Mouse (Mus musculus) kidney, embryonic 15.5 days (tissue): ENCODE results near the gene Ivns1abp. TPM values are rescaled to one million over a fixed set of nuclear protein-coding genes. Genes with fewer than 3 reads are reported as not detected.
"Not testable (repeated sequence)": the region's sequence is repeated elsewhere in the genome, so short reads cannot be mapped to it uniquely, and the experiment has no call there.

Source experiments
- ATAC-seq: fragments of 200-750 bp; cut with Nextera tagmentation; replicated peaks from 2 replicates; pipeline ENCODE4 v1.8.0; 2017; ENCODE audit warnings: moderate TSS enrichment; ENCODE audit not compliant: low FRiP score
- H3K27ac ChIP-seq: fragments of 300-500 bp; sonication (generic); 2 replicates; pipeline ENCODE4 v1.5.1; 2015; ENCODE audit warnings: mild to moderate bottlenecking, inconsistent platforms
- H3K27me3 ChIP-seq: fragments of 300-500 bp; sonication (generic); 2 replicates; pipeline ENCODE4 v1.6.1; 2015; ENCODE audit warnings: inconsistent platforms
- H3K36me3 ChIP-seq: fragments of 300-500 bp; sonication (generic); 2 replicates; pipeline ENCODE4 v1.6.1; 2015; ENCODE audit warnings: inconsistent platforms
- H3K4me1 ChIP-seq: fragments of 300-500 bp; sonication (generic); 2 replicates; pipeline ENCODE4 v1.6.1; 2015; ENCODE audit warnings: inconsistent platforms
- H3K4me2 ChIP-seq: fragments of 300-500 bp; sonication (generic); 2 replicates; pipeline ENCODE4 v1.6.1; 2015; ENCODE audit warnings: moderate library complexity, mild to moderate bottlenecking, inconsistent platforms
- H3K4me3 ChIP-seq: fragments of 300-500 bp; sonication (generic); replicated peaks from 2 replicates; pipeline ENCODE4 v1.5.1; 2015; ENCODE audit warnings: mild to moderate bottlenecking, inconsistent platforms
- H3K9ac ChIP-seq: fragments of 300-500 bp; sonication (generic); 2 replicates; pipeline ENCODE4 v1.6.1; 2015; ENCODE audit warnings: mild to moderate bottlenecking, inconsistent platforms
- H3K9me3 ChIP-seq: fragments of 300-500 bp; sonication (generic); replicated peaks from 2 replicates; pipeline ENCODE4 v1.6.1; 2016; ENCODE audit warnings: inconsistent platforms
- WGBS: fragments of 180-500 bp; shearing (Covaris S2); methylation state at CpG from one replicate; pipeline ENCODE4 v1.1.7; 2015; ENCODE audit warnings: mixed read lengths; 5-methylcytosine and 5-hydroxymethylcytosine counted together
- polyA plus RNA-seq: library from polyadenylated mRNA; unstranded; fragments of >200 nt; fragmentation: Nextera tagmentation; extraction: Ambion mirVana; gene quantifications from 2 replicates; pipeline ENCODE4 v1.2.1, GENCODE M21; 2015

Ivns1abp gene
- polyA plus RNA-seq, 1 experiment from 2014 or later, result 421 TPM

DNA sequence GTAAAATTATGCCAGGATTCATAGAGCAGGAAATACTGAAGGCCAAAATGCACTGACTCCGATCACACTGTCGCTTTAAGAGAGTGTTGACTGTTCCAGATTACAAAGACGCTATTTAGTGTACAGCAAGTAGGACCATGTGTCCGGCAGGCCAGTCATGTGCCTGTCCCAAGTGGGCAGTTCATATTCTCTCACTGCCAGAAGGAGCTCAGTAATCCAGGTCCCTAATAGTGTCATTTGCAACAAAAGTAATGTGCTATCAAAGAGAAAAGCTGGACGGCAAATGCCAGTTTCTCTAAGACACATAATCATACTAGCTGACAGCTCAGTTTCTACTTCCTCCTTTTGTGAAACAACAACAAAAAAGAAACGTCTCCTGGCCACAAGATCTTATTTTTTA lies 1.3 kb upstream of the Ivns1abp start:
- Histone ChIP-seq H3K36me3 (no peaks in the 10 kb centered on the region), H3K9ac (peak overlapping the region; percentile 88; the same call in 1 of the 2 replicates), H3K4me1 (peaks cover 49% of the 10 kb centered on the region), H3K4me2 (peak overlapping the region; percentile 75), H3K27ac (peak overlapping the region; percentile 95), H3K4me3 (peak overlapping the region; percentile 92), H3K9me3 (no peaks in the 10 kb centered on the region), H3K27me3 (no peaks in the 10 kb centered on the region)
- no peak for ATAC-seq
- 33% methylated on average over 6 of the region's 6 CpGs for WGBS

DNA sequence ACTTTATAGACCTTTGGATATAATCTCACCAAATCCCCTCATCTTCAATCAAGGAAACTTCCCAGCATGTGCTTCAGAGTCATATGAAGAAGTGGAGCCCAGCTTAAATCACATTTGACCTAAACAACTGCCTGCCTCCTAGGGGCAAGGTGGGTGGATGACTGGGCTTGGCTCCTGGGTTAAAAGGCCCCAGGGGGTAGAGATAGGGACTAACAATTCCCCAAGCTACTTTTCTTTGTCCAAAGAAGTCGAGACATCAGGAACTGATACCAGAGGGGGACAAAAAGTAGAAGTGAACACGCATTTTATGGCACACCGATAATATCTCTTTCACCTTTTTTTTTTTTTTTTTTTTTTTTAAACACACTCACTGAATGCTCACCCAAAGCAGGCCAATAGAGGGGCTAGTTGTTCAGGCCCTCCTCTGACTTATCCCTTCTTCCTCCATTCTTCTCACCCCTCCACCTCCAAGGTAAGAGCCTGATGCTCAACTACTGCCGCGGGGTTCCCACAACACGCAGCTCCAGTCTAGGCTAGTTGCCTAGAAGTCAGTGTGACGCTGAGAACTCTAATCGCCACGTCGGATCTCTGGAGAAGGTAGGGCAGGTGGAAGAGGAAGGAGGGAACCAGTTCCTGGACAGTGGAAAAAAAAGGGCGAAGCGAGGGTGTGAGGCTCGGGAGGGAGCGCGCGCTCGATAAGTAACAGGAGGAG lies 550 bp upstream of the Ivns1abp start:
- peak overlapping the region; percentile 92 for H3K4me3 ChIP-seq
- H3K36me3 ChIP-seq, result no peaks in the 10 kb centered on the region
- H3K4me2 ChIP-seq, result peak overlapping the region; percentile 75
- ATAC-seq, result no peak
- under 1% methylated on average over 17 of the region's 17 CpGs for WGBS
- no peaks in the 10 kb centered on the region for H3K9me3 ChIP-seq
- H3K9ac ChIP-seq, result peak overlapping the region; percentile 88
- no peaks in the 10 kb centered on the region for H3K27me3 ChIP-seq
- peak overlapping the region; percentile 95 for H3K27ac ChIP-seq
- H3K4me1 ChIP-seq, result peaks cover 48% of the 10 kb centered on the region

GRCm38 (mm10) chr1:151345109-151345862 lies 1.0 kb downstream of the Ivns1abp start:
- Histone ChIP-seq H3K36me3 (peaks cover 9% of the 10 kb centered on the region), H3K27ac (peak overlapping the region; percentile 95), H3K9me3 (no peaks in the 10 kb centered on the region), H3K4me3 (peak overlapping the region; percentile 92), H3K27me3 (no peaks in the 10 kb centered on the region), H3K9ac (peak overlapping the region; percentile 88), H3K4me2 (peak overlapping the region; percentile 75), H3K4me1 (peaks cover 35% of the 10 kb centered on the region)
- ATAC-seq, result peak; percentile 80
- WGBS, result under 1% methylated on average over 55 of the region's 55 CpGs

DNA sequence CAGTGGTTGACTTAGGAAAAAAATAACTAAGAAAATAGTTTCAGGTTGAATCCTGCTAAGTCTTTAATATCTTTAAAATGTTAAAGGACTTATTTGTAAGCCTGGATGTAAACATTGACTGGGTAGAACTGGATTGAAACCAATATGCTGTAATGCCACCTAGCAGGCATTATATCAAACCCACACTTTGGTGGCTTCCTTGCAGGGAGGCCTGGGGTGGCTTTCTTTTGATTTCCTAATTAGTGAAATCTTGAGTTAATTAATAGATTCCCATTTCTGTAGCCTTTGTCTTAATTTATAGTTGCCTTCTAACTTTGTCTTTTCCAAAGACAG lies 1.6 kb downstream of the Ivns1abp start:
- H3K4me1 ChIP-seq, result peaks cover 35% of the 10 kb centered on the region
- H3K4me2 ChIP-seq, result peak overlapping the region; percentile 75
- peak overlapping the region; percentile 95 for H3K27ac ChIP-seq
- peak overlapping the region; percentile 92 for H3K4me3 ChIP-seq
- H3K9ac ChIP-seq, result peak overlapping the region; percentile 88
- no peaks in the 10 kb centered on the region for H3K9me3 ChIP-seq
- H3K36me3 ChIP-seq, result peaks cover 14% of the 10 kb centered on the region
- ATAC-seq, result no peak
- no peaks in the 10 kb centered on the region for H3K27me3 ChIP-seq

DNA sequence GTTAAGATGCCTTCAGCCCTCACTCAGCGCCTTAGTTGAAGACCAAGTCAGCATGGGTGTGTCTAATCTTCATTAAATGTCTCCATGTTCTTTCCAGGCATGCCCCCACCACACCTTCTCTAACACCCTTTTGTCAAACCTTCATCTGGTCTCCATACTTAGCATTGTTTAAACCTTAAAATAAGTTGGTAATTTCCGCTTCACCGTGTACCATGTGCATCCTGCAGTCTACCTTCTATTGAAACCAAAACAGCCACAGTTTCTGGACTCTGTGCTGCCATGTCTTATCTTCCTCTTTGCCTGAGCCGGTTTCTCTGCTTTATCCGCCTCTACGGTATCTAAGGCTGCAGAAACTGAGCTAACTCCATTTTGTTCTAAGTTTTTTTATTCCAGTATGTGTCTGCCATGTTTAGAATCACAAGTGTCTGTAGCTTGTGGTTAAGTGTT lies 2.4 kb downstream of the Ivns1abp start:
- peak overlapping the region; percentile 88 for H3K9ac ChIP-seq
- H3K27me3 ChIP-seq, result no peaks in the 10 kb centered on the region
- H3K4me2 ChIP-seq, result peak overlapping the region; percentile 75
- H3K4me1 ChIP-seq, result peaks cover 32% of the 10 kb centered on the region
- peak overlapping the region; percentile 92 for H3K4me3 ChIP-seq
- H3K27ac ChIP-seq, result peak overlapping the region; percentile 70
- no peak for ATAC-seq
- peaks cover 22% of the 10 kb centered on the region for H3K36me3 ChIP-seq
- no peaks in the 10 kb centered on the region for H3K9me3 ChIP-seq
- 49% methylated on average over 6 of the region's 6 CpGs for WGBS

DNA sequence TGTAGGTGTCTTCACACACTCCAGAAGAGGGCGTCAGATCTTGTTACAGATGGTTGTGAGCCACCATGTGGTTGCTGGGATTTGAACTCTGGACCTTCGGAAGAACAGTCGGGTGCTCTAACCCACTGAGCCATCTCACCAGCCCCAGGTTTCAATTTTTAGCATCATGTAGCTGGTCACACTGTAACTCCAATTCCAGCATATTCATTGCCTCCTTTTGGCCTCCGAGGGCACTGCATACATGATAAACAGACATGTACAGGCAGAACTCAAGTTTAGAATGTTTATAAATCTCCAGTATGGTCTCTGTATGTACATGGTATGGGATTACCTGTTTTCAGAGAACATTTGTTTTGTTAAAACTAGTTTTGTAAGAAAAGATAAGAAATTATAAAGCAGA lies 4.0 kb downstream of the Ivns1abp start:
- ATAC-seq, H3K9ac ChIP-seq, H3K9me3 ChIP-seq, H3K27me3 ChIP-seq: not testable (repeated sequence)
- 63% methylated on average over 4 of the region's 4 CpGs for WGBS
- Histone ChIP-seq H3K4me3 (peak overlapping the region; percentile 11; the same call in 1 of the 2 replicates), H3K4me1 (peaks cover 22% of the 10 kb centered on the region), H3K4me2 (peak overlapping the region; percentile 40), H3K27ac (peak overlapping the region; percentile 41; the same call in 1 of the 2 replicates), H3K36me3 (peaks cover 38% of the 10 kb centered on the region)

DNA sequence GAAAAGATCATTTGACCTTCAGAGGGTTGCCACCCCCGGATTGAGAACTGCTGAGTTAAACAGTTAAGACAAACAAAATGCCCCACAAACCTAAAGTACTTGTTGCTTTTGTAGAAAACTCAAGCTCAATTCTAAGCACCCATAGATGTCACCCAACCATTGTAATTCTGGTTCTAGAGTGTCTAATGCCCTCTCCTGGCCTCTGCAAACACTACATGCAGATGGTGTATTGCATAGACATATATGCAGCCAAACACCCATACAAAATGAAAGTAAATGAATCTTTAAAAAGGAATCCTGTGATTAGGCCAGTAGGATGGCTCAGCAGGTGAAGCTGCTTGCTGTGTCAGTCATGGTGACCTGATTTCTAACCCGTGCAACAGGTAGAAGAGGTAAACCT lies 8.6 kb downstream of the Ivns1abp start:
- no peak overlapping the region for H3K4me3 ChIP-seq
- peaks cover 8% of the 10 kb centered on the region; the same call in 1 of the 2 replicates for H3K4me1 ChIP-seq
- H3K9me3 ChIP-seq, result no peaks in the 10 kb centered on the region
- no peak for ATAC-seq
- no peaks in the 10 kb centered on the region for H3K27me3 ChIP-seq
- H3K36me3 ChIP-seq, result peaks cover 81% of the 10 kb centered on the region
- WGBS, result 92% methylated on average over 2 of the region's 2 CpGs
- H3K4me2 ChIP-seq, result no peak overlapping the region
- H3K9ac ChIP-seq, result no peak overlapping the region
- no peak overlapping the region for H3K27ac ChIP-seq

DNA sequence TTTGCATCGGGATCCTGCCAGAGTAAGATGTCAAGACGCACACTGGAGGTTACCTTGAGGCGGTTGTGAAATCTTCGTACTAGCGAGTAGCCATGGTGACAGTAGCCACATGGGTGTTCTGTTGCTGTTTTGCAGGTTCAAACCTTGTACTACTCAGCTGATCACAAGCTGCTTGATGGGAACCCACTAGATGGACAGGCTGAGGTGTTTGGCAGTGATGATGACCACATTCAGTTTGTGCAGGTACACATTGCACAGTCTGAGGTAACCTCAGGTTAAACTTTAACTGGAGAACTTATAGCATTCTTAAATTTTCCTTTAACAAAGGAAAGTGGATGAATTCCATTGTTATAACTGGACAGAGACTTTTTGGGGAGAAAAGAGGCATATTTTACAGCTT lies 11.7 kb downstream of the Ivns1abp start:
- no peak for ATAC-seq
- WGBS, result 93% methylated on average over 5 of the region's 5 CpGs
- H3K4me2 ChIP-seq, result no peak overlapping the region
- H3K9me3 ChIP-seq, result no peaks in the 10 kb centered on the region
- no peak overlapping the region for H3K4me3 ChIP-seq
- peaks cover 97% of the 10 kb centered on the region for H3K36me3 ChIP-seq
- H3K27me3 ChIP-seq, result no peaks in the 10 kb centered on the region
- H3K27ac ChIP-seq, result no peak overlapping the region
- H3K9ac ChIP-seq, result no peak overlapping the region
- H3K4me1 ChIP-seq, result no peaks in the 10 kb centered on the region

GRCm38 (mm10) chr1:151359374-151359773 lies 15.1 kb downstream of the Ivns1abp start:
- H3K9me3 ChIP-seq, result no peaks in the 10 kb centered on the region
- 92% methylated on average over 3 of the region's 3 CpGs for WGBS
- H3K27me3 ChIP-seq, result no peaks in the 10 kb centered on the region
- H3K4me1 ChIP-seq, result no peaks in the 10 kb centered on the region
- H3K36me3 ChIP-seq, result peaks cover 95% of the 10 kb centered on the region
- no peak for ATAC-seq
- H3K27ac ChIP-seq, result no peak overlapping the region
- no peak overlapping the region for H3K9ac ChIP-seq
- no peak overlapping the region for H3K4me3 ChIP-seq
- no peak overlapping the region for H3K4me2 ChIP-seq

DNA sequence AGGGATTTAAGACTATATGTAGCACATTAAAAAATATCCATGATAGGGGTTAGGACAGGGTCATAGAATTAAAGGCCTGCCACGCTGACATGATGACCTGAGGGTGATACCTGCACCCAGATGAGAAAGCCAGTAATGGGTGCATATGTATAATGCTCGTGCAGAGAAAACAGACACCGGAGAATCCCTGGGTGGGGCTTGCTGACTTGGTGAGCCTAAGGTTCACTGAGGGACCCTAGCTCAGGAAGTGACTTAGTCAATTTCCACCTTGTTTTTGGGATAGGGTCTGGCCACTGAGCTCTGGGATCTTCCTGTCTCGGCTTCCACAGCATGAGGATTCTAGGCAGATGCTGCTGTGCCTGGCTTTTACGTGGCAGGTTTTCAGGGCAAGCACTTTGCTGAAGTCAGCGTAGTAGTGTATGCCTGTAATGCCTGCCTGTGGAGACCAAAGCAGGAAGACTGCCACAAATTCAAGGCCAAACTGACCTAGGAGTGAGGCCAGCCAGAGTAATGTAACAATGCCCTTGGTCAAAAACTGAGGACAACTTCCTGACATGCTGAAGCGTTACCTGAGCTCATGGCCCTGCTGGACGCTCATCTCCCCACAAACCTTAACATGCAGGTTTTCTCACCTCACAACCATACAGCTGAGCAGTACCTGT lies 22.8 kb downstream of the Ivns1abp start:
- WGBS, result 85% methylated on average over 8 of the region's 8 CpGs
- no peaks in the 10 kb centered on the region for H3K27me3 ChIP-seq
- H3K4me2 ChIP-seq, result no peak overlapping the region
- H3K9ac ChIP-seq, result no peak overlapping the region
- peaks cover 92% of the 10 kb centered on the region for H3K36me3 ChIP-seq
- no peak for ATAC-seq
- 0 out of 2 replicates have a peak overlapping the region, but pooled peaks have one; percentile 0 for H3K27ac ChIP-seq
- no peaks in the 10 kb centered on the region for H3K9me3 ChIP-seq
- H3K4me1 ChIP-seq, result no peaks in the 10 kb centered on the region
- no peak overlapping the region for H3K4me3 ChIP-seq

- WGBS, result 91% methylated on average over 5 of the region's 5 CpGs
- no peaks in the 10 kb centered on the region for H3K9me3 ChIP-seq
- no peak for ATAC-seq
- no peak overlapping the region for H3K4me2 ChIP-seq
- H3K27ac ChIP-seq, result no peak overlapping the region
- H3K9ac ChIP-seq, result no peak overlapping the region
- H3K4me1 ChIP-seq, result no peaks in the 10 kb centered on the region
- H3K4me3 ChIP-seq, result no peak overlapping the region
- H3K27me3 ChIP-seq, result no peaks in the 10 kb centered on the region
- peaks cover 84% of the 10 kb centered on the region for H3K36me3 ChIP-seq
Observed at GRCm38 (mm10) chr1:151367721-151368324, 23.5 kb downstream of the Ivns1abp start.

GRCm38 (mm10) chr1:151368444-151368843 lies 24.2 kb downstream of the Ivns1abp start:
- H3K36me3 ChIP-seq, result peaks cover 78% of the 10 kb centered on the region
- 85% methylated on average over 3 of the region's 3 CpGs for WGBS
- H3K4me2 ChIP-seq, result no peak overlapping the region
- no peak for ATAC-seq
- H3K4me1 ChIP-seq, result no peaks in the 10 kb centered on the region
- no peak overlapping the region for H3K9ac ChIP-seq
- H3K27me3 ChIP-seq, result no peaks in the 10 kb centered on the region
- H3K9me3 ChIP-seq, result no peaks in the 10 kb centered on the region
- H3K4me3 ChIP-seq, result no peak overlapping the region
- no peak overlapping the region for H3K27ac ChIP-seq
